Mouse (Mus musculus): ENCODE results near the gene Aplp1.
A peak's percentile ranks its signal among the peaks of the same experiment; 100 is the strongest.

The Aplp1 gene

DNA sequence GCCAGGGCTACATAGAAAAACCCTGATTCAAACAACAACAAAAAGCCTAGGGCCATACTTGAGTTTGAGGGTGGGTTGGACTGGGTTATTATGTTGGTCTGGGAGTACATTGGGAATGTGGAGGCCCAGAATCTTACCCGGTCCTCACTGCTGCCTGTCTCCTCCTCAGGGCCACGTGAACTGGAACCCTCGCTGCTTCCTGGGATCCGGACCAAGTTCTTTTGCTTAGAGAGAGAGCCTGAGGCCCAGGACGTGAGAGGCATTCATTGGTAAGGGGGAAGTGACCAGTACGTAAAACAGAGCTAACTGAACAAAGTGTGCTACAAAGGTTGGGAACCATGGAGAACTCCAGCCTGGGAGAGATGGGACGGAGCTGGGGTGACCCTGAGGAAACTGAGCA lies 4.9 kb upstream of the Aplp1 start:
- no peak for DNase-seq (ENCODE audit: low spot score)

- DNase-seq (ENCODE audit: low spot score), result peak; percentile 75
These were observed 973 bp downstream of the Aplp1 start for GRCm38 (mm10) chr7:30444154-30444970.

- no peak for DNase-seq (ENCODE audit: low spot score)
These were observed 1.6 kb downstream of the Aplp1 start for GRCm38 (mm10) chr7:30443696-30444095.

- DNase-seq (ENCODE audit: low spot score), result peak; percentile 79
These were observed 4.6 kb downstream of the Aplp1 start for GRCm38 (mm10) chr7:30440697-30441096.

- DNase-seq (ENCODE audit: low spot score), result no peak
These were observed 5.6 kb downstream of the Aplp1 start for GRCm38 (mm10) chr7:30439734-30440133.

- no peak for DNase-seq (ENCODE audit: low spot score)
These were observed 8.5 kb downstream of the Aplp1 start for GRCm38 (mm10) chr7:30436879-30437278.

DNA sequence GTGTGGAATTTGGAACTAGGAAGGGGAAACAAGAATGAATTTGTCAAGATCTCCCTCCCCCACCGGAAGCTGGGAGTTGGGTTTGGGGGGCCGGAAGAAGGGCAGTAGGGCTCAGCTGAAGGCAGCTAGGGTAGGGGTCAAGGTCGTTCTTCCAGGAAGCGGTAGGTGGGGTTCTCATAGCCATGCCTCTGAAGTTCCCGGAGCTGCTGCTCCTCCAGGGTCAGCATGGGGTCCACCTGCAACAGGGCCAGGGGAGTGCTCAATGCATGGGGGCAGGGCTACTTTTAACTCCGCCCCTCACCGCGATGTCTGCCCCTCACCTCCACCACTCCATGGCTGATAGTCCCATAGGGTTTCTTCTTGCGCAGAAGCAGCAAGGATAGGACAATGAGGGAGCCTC lies 10.2 kb downstream of the Aplp1 start:
- no peak for DNase-seq (ENCODE audit: low spot score)

- DNase-seq (ENCODE audit: low spot score), result no peak
These were observed 10.6 kb downstream of the Aplp1 start for GRCm38 (mm10) chr7:30434701-30435100.

DNA sequence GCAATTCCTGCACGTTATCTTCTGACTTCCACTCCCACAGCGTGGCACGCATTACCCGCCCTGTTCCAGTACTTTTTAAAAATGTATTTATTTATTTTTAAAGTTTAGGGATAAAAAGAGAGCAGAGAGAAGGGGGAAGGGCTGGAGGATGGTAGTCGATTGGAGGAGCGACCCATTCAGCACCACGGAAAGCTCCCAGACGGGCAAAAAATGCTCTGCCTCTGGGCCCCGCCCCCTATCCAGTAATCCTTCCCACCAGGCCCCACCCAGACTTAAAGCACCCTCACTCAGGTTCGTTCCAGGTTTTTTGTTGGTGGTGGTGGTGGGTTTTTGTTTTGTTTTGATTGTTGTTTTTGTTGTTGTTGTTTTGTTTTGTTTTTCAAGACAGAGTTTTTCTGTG lies 11.1 kb downstream of the Aplp1 start:
- DNase-seq (ENCODE audit: low spot score), result peak; percentile 84

GRCm38 (mm10) chr7:30431793-30432192 lies 13.5 kb downstream of the Aplp1 start:
- peak; percentile 66 for DNase-seq (ENCODE audit: low spot score)

DNA sequence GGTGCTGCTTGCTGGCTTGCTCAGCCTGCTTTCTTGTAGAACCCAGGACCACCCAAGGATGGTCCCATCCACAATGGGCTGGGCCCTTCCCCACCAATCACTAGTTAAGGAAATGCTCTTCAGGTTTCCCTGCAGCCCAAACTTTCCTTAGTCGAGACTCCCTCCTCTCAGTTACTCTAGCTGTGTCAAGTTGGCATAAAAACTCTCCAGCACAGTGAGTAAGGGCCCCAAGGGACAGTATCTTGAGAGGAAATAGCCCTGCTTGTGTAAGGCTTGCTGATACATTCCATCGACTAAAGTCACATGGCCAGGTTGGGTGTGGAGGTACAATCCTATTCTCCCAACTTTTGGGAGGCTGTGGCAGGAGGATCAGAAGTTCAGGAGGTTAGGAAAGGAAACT lies 15.1 kb downstream of the Aplp1 start:
- DNase-seq (ENCODE audit: low spot score), result no peak

- no peak for DNase-seq (ENCODE audit: low spot score)
These were observed 16.0 kb downstream of the Aplp1 start for GRCm38 (mm10) chr7:30429327-30429726.

DNA sequence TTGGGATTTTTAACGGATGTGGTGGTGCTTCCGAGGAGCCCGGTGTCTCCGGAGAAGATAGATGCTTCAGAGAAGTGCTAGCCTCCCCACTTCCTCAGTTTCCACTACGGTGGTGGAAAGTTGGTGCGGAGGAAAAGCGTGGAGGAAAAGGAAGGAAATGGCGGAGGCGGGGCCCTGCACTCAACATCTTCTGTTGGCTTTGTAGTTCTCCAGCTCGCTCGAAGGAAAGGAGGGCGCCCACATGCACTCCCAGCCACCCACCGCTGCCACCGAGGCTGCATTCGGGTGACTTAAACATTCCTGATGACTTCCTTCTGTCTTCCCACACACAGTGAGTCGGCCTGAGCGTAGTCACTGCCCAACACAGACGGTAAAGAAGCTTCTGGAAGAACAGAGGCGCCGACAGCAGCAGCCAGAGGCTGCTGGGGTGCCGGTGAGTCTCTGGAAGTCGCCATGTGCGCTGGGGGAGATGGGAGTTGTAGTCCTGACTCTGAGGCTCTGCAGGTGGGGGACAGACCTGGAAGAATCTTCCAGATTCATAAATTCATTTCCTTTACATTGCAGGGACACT lies 22.2 kb downstream of the Aplp1 start:
- no peak for DNase-seq (ENCODE audit: low spot score)

DNA sequence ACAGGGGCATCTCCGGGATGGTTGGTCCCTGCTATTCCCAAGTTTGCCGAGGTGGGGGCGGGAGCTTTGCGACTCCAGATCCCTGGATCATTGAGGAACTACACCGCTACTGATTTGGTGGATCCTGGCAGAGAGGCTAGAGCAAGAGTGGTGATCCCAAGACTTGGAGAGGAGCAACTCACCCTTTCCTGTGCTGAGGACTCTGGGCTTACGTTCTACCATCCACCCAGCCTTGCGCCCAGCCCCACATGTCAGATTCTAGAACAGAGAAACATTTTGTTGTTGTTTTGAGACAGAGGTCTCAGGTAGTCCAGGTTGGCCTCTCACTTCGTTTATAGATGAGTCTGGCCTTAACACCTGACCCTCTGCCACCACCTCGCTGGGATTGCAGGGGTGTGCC lies 22.8 kb downstream of the Aplp1 start:
- no peak for DNase-seq (ENCODE audit: low spot score)

DNA sequence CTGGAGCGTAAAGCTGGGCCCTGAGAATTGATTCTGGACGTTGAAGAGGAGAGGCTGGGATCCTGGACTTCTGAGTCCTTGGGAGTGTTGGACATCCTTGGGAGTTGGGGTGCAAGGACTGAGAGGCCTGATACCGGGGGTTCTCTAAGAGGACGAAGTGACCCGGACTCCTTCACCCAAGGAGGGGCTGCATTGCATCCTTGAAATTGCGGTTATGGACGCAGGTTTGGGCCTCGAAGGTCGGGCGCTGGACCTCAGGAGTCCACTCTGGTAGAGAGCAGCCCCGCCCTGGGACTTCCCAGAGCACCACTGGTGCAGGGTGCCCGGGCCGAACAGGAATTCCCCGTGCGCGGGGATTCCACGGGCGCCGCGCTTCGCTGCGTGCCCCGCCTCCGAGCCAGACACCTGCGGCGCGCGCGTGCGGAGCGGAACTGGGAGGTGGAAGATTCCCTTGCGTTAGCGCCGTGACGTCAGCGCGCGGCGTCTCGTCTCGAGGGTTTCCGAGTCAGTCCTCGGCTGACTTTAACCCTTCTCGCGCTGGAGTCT lies 23.4 kb downstream of the Aplp1 start:
- peak; percentile 80 for DNase-seq (ENCODE audit: low spot score)

- peak; percentile 74 for DNase-seq (ENCODE audit: low spot score)
These were observed 24.0 kb downstream of the Aplp1 start, which contains the start of gene Nfkbid for GRCm38 (mm10) chr7:30421175-30421889. TSS of gene Nfkbid (plus strand) at chr7:30421732.

GRCm38 (mm10) chr7:30420673-30421072 lies 24.7 kb downstream of the Aplp1 start:
- no peak for DNase-seq (ENCODE audit: low spot score)

DNA sequence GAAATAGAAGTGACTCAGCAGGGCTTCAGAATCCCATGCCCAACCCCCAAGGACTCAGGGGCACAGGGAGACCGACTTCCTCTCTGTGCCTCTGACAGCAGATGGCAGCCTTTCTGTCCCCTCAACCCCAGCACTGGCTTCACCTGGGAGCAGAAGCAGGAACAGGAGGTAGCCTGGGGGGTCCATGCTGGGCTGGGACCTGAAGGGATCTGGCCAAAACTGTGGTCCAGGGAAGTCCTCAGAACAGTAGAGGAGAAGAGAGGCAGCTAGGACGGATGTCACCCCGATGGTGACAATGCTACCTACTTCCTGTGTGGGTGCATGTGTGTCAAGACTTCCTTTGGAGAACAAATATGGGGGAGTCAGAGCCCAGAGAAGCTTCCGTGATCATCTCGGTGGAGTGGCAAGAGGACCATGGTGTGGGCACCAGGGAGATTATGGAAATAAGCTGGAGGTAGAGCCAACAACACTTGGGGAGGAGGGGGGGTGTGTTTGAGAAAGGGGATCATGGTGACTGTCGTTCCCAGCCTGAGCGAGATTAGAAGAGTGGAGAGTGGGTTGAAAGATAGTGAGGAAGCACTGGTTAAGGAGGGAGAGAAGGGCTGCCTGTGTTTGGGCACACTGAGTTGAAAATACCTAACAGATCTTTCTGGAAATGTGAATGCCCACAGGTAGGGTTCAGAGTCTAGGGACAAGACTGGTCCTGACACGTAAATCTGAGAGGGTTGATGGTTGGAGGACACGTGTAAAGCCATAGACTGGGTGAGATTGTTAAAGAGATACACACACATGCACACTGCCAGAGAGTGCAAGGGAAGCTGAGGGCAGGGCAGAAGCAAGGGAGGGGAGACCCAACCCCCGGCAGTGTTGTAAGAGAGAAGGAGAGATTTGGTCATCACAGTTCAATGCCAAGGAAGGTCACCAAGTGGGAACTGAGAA lies 25.5 kb downstream of the Aplp1 start, which contains the start of gene Hcst:
Gene Hcst (minus strand): TSS at position 294 of the 939 bp plus-strand sequence.
- DNase-seq (ENCODE audit: low spot score), result no peak

DNA sequence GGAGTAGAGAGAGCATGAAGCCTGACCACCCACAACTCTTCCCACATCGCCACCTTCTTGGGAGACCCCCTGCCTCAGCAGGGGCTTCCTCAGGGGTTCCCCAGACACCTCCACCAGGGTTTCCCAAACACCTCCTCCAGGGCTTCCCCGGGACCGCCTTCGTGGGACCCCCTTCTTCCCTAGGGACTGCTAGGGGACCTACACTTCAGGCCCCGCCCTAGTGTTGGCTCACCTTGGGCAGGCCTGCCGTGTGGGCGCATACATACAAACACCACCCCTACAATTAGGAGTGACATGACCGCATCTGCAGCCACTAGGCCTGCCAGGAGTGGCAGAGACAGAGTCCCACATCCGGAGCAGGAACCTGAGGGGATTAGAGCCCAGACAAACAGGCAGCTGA lies 27.5 kb downstream of the Aplp1 start:
- no peak for DNase-seq (ENCODE audit: low spot score)

- DNase-seq (ENCODE audit: low spot score), result no peak
These were observed 31.7 kb downstream of the Aplp1 start, which contains the start of gene Tyrobp for GRCm38 (mm10) chr7:30413596-30413995. TSS of gene Tyrobp (plus strand) at chr7:30413760.

GRCm38 (mm10) chr7:30412735-30413147 lies 32.6 kb downstream of the Aplp1 start:
- DNase-seq (ENCODE audit: low spot score), result no peak
